Mouse (Mus musculus): ENCODE data around the gene Mc1r. TPM values are rescaled to one million over a fixed set of nuclear protein-coding genes. Genes with fewer than 3 reads are reported as not detected.
"Not testable (repeated sequence)": the region's sequence is repeated elsewhere in the genome, so short reads cannot be mapped to it uniquely, and the experiment has no call there.

The Mc1r gene
- polyA plus RNA-seq, 2 experiments = 0.05 to 0.06 TPM

DNA sequence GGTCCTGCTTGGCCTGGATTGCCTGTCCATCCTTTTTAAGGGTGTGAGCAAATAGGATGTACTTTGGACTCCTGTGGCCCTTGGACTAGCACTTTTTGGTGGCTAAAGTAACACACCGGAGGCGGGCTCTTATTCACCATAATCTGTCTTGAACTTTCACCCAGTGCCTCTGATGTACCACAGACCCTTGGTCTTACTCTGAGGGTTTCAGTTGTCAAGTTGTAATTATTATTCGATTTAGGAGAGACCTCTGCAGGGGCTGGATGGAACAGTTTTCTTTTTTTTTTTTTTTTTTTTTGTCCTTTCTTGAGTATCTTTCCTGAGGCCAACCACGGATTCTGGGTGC, 36.6 kb downstream of the Mc1r start:
- no peak for DNase-seq (ENCODE audit: low spot score)

DNA sequence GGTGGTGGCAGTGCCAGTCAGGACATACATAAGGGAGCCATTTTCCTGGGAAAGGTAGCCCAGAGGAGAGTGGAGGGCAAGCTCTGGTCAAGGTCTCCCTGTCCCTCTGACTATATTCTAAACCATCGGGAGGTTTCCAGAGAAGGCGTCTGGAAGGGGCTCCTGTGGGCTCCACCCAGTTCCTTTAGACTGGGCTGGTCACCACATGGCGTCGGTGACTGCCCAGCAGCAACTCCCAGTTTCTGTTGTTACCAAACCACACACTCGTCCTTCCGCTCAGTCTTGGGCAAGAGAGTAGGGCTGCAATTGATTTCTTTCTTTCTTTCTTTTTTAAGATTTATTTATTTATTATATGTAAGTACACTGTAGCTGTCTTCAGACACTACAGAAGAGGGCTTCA, 37.2 kb downstream of the Mc1r start:
- H3K9me3 ChIP-seq (ENCODE audit: control insufficient read depth, low read length) = no peaks in the 10 kb centered on the region
- peaks cover 8% of the 10 kb centered on the region; the same call in 1 of the 2 replicates for H3K4me1 ChIP-seq (ENCODE audit: control insufficient read depth, insufficient read depth, low read length)
- 82% methylated on average over 6 of the region's 6 CpGs for WGBS
- H3K4me3 ChIP-seq (replicated peaks; ENCODE audit: low read length) = 0 out of 2 replicates have a peak overlapping the region, but pooled peaks have one; percentile 63
- H3K36me3 ChIP-seq (ENCODE audit: control insufficient read depth, insufficient read depth, low read length) = peaks cover 8% of the 10 kb centered on the region; the same call in 1 of the 2 replicates
- no peaks in the 10 kb centered on the region for H3K27me3 ChIP-seq (ENCODE audit: control insufficient read depth, insufficient read depth, low read length)
- no peak for TF ChIP-seq POLR2A (IDR thresholded peaks at IDR 0.05; ENCODE audit: borderline replicate concordance, extremely low read depth, insufficient read depth, insufficient read length)
- peak overlapping the region; percentile 65; the same call in 1 of the 2 replicates for H3K4me2 ChIP-seq (replicated peaks; ENCODE audit: low read depth, low read length, severe bottlenecking)
- no peak for ATAC-seq (ENCODE audit: low FRiP score, low read depth)
- H3K9ac ChIP-seq (ENCODE audit: low read depth, low read length, severe bottlenecking) = peak overlapping the region; percentile 86; the same call in 1 of the 2 replicates
- no peak overlapping the region for H3K27ac ChIP-seq (replicated peaks; ENCODE audit: low read depth, low read length)
- DNase-seq (ENCODE audit: low spot score) = no peak

More for the DNA sequence above, 36.6 kb downstream of the Mc1r start:
- ATAC-seq (ENCODE audit: low FRiP score, low read depth) = no peak
- H3K9me3 ChIP-seq (ENCODE audit: control insufficient read depth, low read length) = no peaks in the 10 kb centered on the region
- WGBS = 31% methylated on average over 4 of the region's 4 CpGs
- no peak for TF ChIP-seq POLR2A (IDR thresholded peaks at IDR 0.05; ENCODE audit: borderline replicate concordance, extremely low read depth, insufficient read depth, insufficient read length)
- H3K27ac ChIP-seq (replicated peaks; ENCODE audit: low read depth, low read length) = no peak overlapping the region
- H3K9ac ChIP-seq (ENCODE audit: low read depth, low read length, severe bottlenecking) = peak overlapping the region; percentile 86
- peak overlapping the region; percentile 65 for H3K4me2 ChIP-seq (replicated peaks; ENCODE audit: low read depth, low read length, severe bottlenecking)
- no peaks in the 10 kb centered on the region for H3K27me3 ChIP-seq (ENCODE audit: control insufficient read depth, insufficient read depth, low read length)
- peaks cover 8% of the 10 kb centered on the region; the same call in 1 of the 2 replicates for H3K4me1 ChIP-seq (ENCODE audit: control insufficient read depth, insufficient read depth, low read length)
- peak overlapping the region; percentile 63 for H3K4me3 ChIP-seq (replicated peaks; ENCODE audit: low read length)
- H3K36me3 ChIP-seq (ENCODE audit: control insufficient read depth, insufficient read depth, low read length) = 0 out of 2 replicates have a peak, but pooled peaks cover 5% of the 10 kb centered on the region

DNA sequence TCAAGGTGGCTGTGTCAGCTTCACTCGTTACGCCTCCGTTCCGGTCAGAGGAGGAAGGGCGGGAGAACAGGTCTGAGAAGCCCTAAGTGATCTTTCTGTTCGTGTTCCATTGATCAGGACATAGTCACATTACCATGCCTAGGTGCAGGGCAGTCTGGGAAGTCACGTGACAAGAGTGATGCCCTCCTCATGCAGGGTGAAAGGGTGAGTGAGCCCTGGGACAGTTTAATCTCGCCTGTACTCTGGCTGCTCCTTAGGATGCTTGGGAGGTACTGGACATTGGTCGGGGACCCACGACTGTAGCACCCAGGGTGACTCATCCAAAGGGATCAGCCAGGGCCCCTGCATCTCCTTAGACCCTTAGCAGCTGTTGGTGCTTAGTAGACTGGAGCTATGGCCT, 39.1 kb downstream of the Mc1r start:
- no peak for TF ChIP-seq POLR2A (IDR thresholded peaks at IDR 0.05; ENCODE audit: borderline replicate concordance, extremely low read depth, insufficient read depth, insufficient read length)
- peaks cover 15% of the 10 kb centered on the region; the same call in 1 of the 2 replicates for H3K36me3 ChIP-seq (ENCODE audit: control insufficient read depth, insufficient read depth, low read length)
- no peak overlapping the region for H3K9ac ChIP-seq (ENCODE audit: low read depth, low read length, severe bottlenecking)
- 88% methylated on average over 10 of the region's 10 CpGs for WGBS
- DNase-seq (ENCODE audit: low spot score) = no peak
- H3K27ac ChIP-seq (replicated peaks; ENCODE audit: low read depth, low read length) = no peak overlapping the region
- H3K9me3 ChIP-seq (ENCODE audit: control insufficient read depth, low read length) = no peaks in the 10 kb centered on the region
- peaks cover 8% of the 10 kb centered on the region; the same call in 1 of the 2 replicates for H3K4me1 ChIP-seq (ENCODE audit: control insufficient read depth, insufficient read depth, low read length)
- ATAC-seq (ENCODE audit: low FRiP score, low read depth) = no peak
- no peak overlapping the region for H3K4me2 ChIP-seq (replicated peaks; ENCODE audit: low read depth, low read length, severe bottlenecking)
- H3K27me3 ChIP-seq (ENCODE audit: control insufficient read depth, insufficient read depth, low read length) = no peaks in the 10 kb centered on the region
- no peak overlapping the region for H3K4me3 ChIP-seq (replicated peaks; ENCODE audit: low read length)

DNA sequence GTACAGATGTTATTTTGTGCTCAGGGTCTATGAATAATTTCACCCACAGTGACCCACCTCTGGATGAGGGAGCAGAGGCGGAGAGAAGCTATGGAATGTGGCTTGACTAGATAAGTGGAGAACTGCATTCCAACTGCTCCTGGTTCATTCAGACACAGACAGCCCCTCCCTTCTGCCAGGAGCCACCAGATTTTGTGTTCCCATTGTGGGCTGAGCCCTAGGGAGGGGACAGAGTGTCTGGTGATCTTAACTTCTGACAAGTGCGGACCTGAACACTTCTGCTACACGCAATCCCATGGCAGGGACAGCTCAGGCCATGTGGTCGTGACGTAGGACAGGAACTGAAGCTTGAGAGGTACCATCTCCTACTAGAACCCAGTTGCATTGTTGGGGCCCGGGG, 39.9 kb downstream of the Mc1r start:
- Histone ChIP-seq H3K9me3 (ENCODE audit: control insufficient read depth, low read length) (no peaks in the 10 kb centered on the region), H3K4me1 (ENCODE audit: control insufficient read depth, insufficient read depth, low read length) (peaks cover 8% of the 10 kb centered on the region; the same call in 1 of the 2 replicates), H3K27me3 (ENCODE audit: control insufficient read depth, insufficient read depth, low read length) (no peaks in the 10 kb centered on the region), H3K4me3 (replicated peaks; ENCODE audit: low read length) (no peak overlapping the region), H3K36me3 (ENCODE audit: control insufficient read depth, insufficient read depth, low read length) (peaks cover 17% of the 10 kb centered on the region), H3K4me2 (replicated peaks; ENCODE audit: low read depth, low read length, severe bottlenecking) (no peak overlapping the region), H3K27ac (replicated peaks; ENCODE audit: low read depth, low read length) (no peak overlapping the region), H3K9ac (ENCODE audit: low read depth, low read length, severe bottlenecking) (no peak overlapping the region)
- DNase-seq (ENCODE audit: low spot score) (no peak), ATAC-seq (ENCODE audit: low FRiP score, low read depth) (no peak)
- TF ChIP-seq POLR2A (IDR thresholded peaks at IDR 0.05; ENCODE audit: borderline replicate concordance, extremely low read depth, insufficient read depth, insufficient read length) = no peak
- 88% methylated on average over 6 of the region's 6 CpGs for WGBS

DNA sequence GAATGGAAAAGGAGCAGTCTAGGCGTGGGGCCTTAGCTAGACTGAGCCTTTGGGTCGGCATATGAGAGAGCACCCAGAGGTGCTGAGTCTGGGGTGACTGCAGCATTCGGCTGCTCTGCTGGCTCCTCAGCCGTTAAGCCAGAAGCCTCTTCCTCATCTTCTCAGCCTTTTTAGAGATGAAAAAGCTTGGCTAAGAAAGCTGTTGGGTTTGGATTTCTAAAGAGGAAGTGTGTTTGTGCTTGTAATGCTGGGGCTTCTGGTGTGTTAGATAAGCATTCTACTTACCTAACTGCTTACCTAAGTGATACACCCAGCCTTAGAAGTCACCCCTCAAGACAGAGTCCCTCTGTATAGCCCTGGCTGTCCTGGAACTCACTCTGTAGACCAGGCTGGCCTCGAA, 43.9 kb downstream of the Mc1r start:
- H3K27me3 ChIP-seq (ENCODE audit: control insufficient read depth, insufficient read depth, low read length) = no peaks in the 10 kb centered on the region
- no peaks in the 10 kb centered on the region for H3K4me1 ChIP-seq (ENCODE audit: control insufficient read depth, insufficient read depth, low read length)
- DNase-seq (ENCODE audit: low spot score) (no peak), ATAC-seq (ENCODE audit: low FRiP score, low read depth) (no peak)
- no peak overlapping the region for H3K9ac ChIP-seq (ENCODE audit: low read depth, low read length, severe bottlenecking)
- H3K27ac ChIP-seq (replicated peaks; ENCODE audit: low read depth, low read length) = no peak overlapping the region
- H3K36me3 ChIP-seq (ENCODE audit: control insufficient read depth, insufficient read depth, low read length) = peaks cover 53% of the 10 kb centered on the region
- no peak overlapping the region for H3K4me3 ChIP-seq (replicated peaks; ENCODE audit: low read length)
- no peak for TF ChIP-seq POLR2A (IDR thresholded peaks at IDR 0.05; ENCODE audit: borderline replicate concordance, extremely low read depth, insufficient read depth, insufficient read length)
- H3K9me3 ChIP-seq (ENCODE audit: control insufficient read depth, low read length) = no peaks in the 10 kb centered on the region
- H3K4me2 ChIP-seq (replicated peaks; ENCODE audit: low read depth, low read length, severe bottlenecking) = no peak overlapping the region
- 84% methylated on average over 5 of the region's 5 CpGs for WGBS

DNA sequence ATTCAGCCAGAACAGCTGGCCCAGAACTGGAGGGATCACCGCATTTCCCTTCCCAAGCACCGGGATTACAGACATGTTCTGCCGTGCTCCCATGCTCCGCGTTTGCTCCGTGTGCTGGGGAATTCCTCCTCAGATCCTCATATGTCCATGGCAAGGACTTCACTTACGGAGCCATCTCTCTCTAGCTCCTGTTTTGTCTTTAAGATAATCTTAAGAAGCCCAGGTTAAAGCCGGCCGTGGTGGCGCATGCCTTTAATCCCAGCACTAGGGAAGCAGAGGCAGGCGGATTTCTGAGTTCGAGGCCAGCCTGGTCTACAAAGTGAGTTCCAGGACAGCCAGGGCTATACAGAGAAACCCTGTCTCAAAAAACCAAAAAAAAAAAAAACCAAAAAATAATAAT, 44.8 kb downstream of the Mc1r start:
- peaks cover 58% of the 10 kb centered on the region for H3K36me3 ChIP-seq (ENCODE audit: control insufficient read depth, insufficient read depth, low read length)

More for the DNA sequence above, 44.8 kb downstream of the Mc1r start:
- H3K27ac ChIP-seq (replicated peaks; ENCODE audit: low read depth, low read length); H3K9ac ChIP-seq (ENCODE audit: low read depth, low read length, severe bottlenecking); H3K4me2 ChIP-seq (replicated peaks; ENCODE audit: low read depth, low read length, severe bottlenecking); H3K4me1 ChIP-seq (ENCODE audit: control insufficient read depth, insufficient read depth, low read length); H3K27me3 ChIP-seq (ENCODE audit: control insufficient read depth, insufficient read depth, low read length); ATAC-seq (ENCODE audit: low FRiP score, low read depth); H3K9me3 ChIP-seq (ENCODE audit: control insufficient read depth, low read length); DNase-seq (ENCODE audit: low spot score); H3K4me3 ChIP-seq (replicated peaks; ENCODE audit: low read length): not testable (repeated sequence)
- 92% methylated on average over 12 of the region's 12 CpGs for WGBS

Data from limb, embryonic 14.5 days (tissue).